Mouse (Mus musculus) heart, postnatal 0 days (tissue): ENCODE data around the gene Ywhae.

ENCODE experiments used
- CTCF ChIP-seq: IDR thresholded peaks from 2 replicates; pipeline ENCODE4 v1.5.1; 2016; ENCODE audit warnings: antibody characterized with exemption, control low read depth, low read depth
- EP300 ChIP-seq: IDR thresholded peaks from 2 replicates; pipeline ENCODE4 v1.6.1; 2016; ENCODE audit warnings: antibody characterized with exemption, low read depth

DNA sequence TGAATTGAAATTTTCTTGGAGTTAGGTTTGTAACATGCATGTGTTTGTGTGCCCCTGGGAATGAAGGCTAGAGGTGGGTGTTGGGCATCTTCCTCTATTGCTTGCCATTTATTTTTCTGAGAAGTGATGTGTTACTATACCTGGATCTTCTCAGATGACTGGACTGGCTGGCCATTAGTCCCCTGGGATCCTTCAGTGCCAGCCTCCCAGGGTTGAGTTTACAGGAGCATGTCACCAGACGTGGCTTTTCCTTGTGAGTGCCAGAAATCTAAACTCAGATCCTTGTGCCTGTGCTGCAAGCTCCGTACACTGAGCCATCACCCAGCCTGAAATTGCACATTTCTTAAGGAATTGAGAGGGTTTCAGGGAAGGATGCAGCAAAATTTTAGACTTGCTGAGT, 47.7 kb upstream of the Ywhae start:
- no peak for TF ChIP-seq CTCF
- no peak for TF ChIP-seq EP300
